Mouse (Mus musculus): Measurements from ENCODE around the gene Lman1l.

DNA sequence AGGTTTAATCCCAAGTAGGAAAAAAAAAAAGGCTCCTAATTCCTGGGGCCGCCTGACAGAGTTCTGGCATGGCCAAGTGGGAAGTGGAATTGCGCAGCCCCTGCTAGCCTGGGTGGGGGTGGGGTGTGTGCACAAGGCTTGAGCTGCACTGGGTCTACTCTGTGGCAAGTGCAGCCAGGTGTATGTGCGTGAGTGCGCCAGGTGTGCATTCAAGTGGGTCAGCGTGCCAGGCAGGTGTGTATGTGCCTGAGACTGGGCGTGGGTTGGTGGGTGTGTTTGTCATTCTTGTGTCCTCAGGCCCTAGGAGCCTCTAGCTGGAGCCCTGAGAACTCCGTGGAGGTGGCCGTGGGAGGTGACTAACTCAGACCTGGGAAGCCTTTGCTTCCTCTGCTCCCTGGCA is 46.0 kb upstream of the Lman1l start:
- TF ChIP-seq POLR2A (IDR thresholded peaks at IDR 0.05; ENCODE audit: insufficient read depth, low read length) (no peak), CTCF (IDR thresholded peaks at IDR 0.05; ENCODE audit: low read depth, low read length) (no peak), EP300 (IDR thresholded peaks at IDR 0.05; ENCODE audit: insufficient read depth, low read depth, low read length) (no peak)
